Mouse (Mus musculus): ENCODE data around the gene Rbbp4. TPM values are rescaled to one million over a fixed set of nuclear protein-coding genes. Genes with fewer than 3 reads are reported as not detected.

Rbbp4 gene
- polyA plus RNA-seq, 1 experiment from 2014 or later = 167 TPM

GRCm38 (mm10) chr4:129342705-129343104 is 7.5 kb upstream of the Rbbp4 start:
- DNase-seq (no peak), ATAC-seq (no peak)
- TF ChIP-seq CTCF (IDR thresholded peaks at IDR 0.05; ENCODE audit: low read depth) = no peak
- TF ChIP-seq EP300 (IDR thresholded peaks at IDR 0.05; ENCODE audit: low read depth) = no peak
- H3K4me3 ChIP-seq (ENCODE audit: low read depth, low read length) = no peak overlapping the region
- H3K9ac ChIP-seq (replicated peaks) = no peak overlapping the region
- H3K36me3 ChIP-seq (replicated peaks; ENCODE audit: insufficient read depth, low read length) = peaks cover 27% of the 10 kb centered on the region
- no peaks in the 10 kb centered on the region for H3K27me3 ChIP-seq (ENCODE audit: insufficient read depth, low read length)
- H3K27ac ChIP-seq (ENCODE audit: low read depth) = no peak overlapping the region
- H3K4me2 ChIP-seq (ENCODE audit: low read depth, low read length) = no peak overlapping the region
- H3K9me3 ChIP-seq (ENCODE audit: low read length) = no peaks in the 10 kb centered on the region
- WGBS (ENCODE audit: insufficient replicate concordance) = 92% methylated on average over 2 of the region's 2 CpGs
- peaks cover 9% of the 10 kb centered on the region; the same call in 1 of the 2 replicates for H3K4me1 ChIP-seq (ENCODE audit: insufficient read depth)

GRCm38 (mm10) chr4:129341888-129342287 is 6.7 kb upstream of the Rbbp4 start:
- Histone ChIP-seq H3K27ac (ENCODE audit: low read depth) (no peak overlapping the region), H3K4me3 (ENCODE audit: low read depth, low read length) (no peak overlapping the region), H3K36me3 (replicated peaks; ENCODE audit: insufficient read depth, low read length) (peaks cover 27% of the 10 kb centered on the region), H3K4me2 (ENCODE audit: low read depth, low read length) (no peak overlapping the region), H3K27me3 (ENCODE audit: insufficient read depth, low read length) (no peaks in the 10 kb centered on the region), H3K4me1 (ENCODE audit: insufficient read depth) (peaks cover 13% of the 10 kb centered on the region; the same call in 1 of the 2 replicates), H3K9ac (replicated peaks) (no peak overlapping the region), H3K9me3 (ENCODE audit: low read length) (no peaks in the 10 kb centered on the region)
- DNase-seq (no peak), ATAC-seq (no peak)
- WGBS (ENCODE audit: insufficient replicate concordance) = 85% methylated on average over 1 of the region's 1 CpGs
- TF ChIP-seq EP300 (IDR thresholded peaks at IDR 0.05; ENCODE audit: low read depth) = no peak
- TF ChIP-seq CTCF (IDR thresholded peaks at IDR 0.05; ENCODE audit: low read depth) = peak; percentile 40

- 63% methylated on average over 3 of the region's 3 CpGs for WGBS (ENCODE audit: insufficient replicate concordance)
- H3K4me3 ChIP-seq (ENCODE audit: low read depth, low read length) = no peak overlapping the region
- no peak overlapping the region for H3K9ac ChIP-seq (replicated peaks)
- peak; percentile 14; the same call in 1 of the 2 replicates for ATAC-seq
- H3K4me2 ChIP-seq (ENCODE audit: low read depth, low read length) = 0 out of 2 replicates have a peak overlapping the region, but pooled peaks have one; percentile 1
- peak overlapping the region; percentile 58 for H3K27ac ChIP-seq (ENCODE audit: low read depth)
- H3K9me3 ChIP-seq (ENCODE audit: low read length) = no peaks in the 10 kb centered on the region
- peaks cover 21% of the 10 kb centered on the region for H3K4me1 ChIP-seq (ENCODE audit: insufficient read depth)
- no peak for TF ChIP-seq CTCF (IDR thresholded peaks at IDR 0.05; ENCODE audit: low read depth)
- peak; percentile 90 for TF ChIP-seq EP300 (IDR thresholded peaks at IDR 0.05; ENCODE audit: low read depth)
- no peaks in the 10 kb centered on the region for H3K27me3 ChIP-seq (ENCODE audit: insufficient read depth, low read length)
- DNase-seq = no peak
- H3K36me3 ChIP-seq (replicated peaks; ENCODE audit: insufficient read depth, low read length) = peaks cover 20% of the 10 kb centered on the region
Observed at GRCm38 (mm10) chr4:129339743-129340142, 4.6 kb upstream of the Rbbp4 start.

- Histone ChIP-seq H3K4me2 (ENCODE audit: low read depth, low read length) (peak overlapping the region; percentile 76), H3K27ac (ENCODE audit: low read depth) (peak overlapping the region; percentile 97), H3K4me1 (ENCODE audit: insufficient read depth) (peaks cover 47% of the 10 kb centered on the region), H3K9me3 (ENCODE audit: low read length) (no peaks in the 10 kb centered on the region), H3K9ac (replicated peaks) (peak overlapping the region; percentile 70), H3K36me3 (replicated peaks; ENCODE audit: insufficient read depth, low read length) (peaks cover 21% of the 10 kb centered on the region), H3K27me3 (ENCODE audit: insufficient read depth, low read length) (no peaks in the 10 kb centered on the region), H3K4me3 (ENCODE audit: low read depth, low read length) (peak overlapping the region; percentile 90)
- ATAC-seq (no peak), DNase-seq (no peak)
- 44% methylated on average over 14 of the region's 14 CpGs for WGBS (ENCODE audit: insufficient replicate concordance)
- TF ChIP-seq EP300 (IDR thresholded peaks at IDR 0.05; ENCODE audit: low read depth) = no peak
- TF ChIP-seq CTCF (IDR thresholded peaks at IDR 0.05; ENCODE audit: low read depth) = no peak
Observed at GRCm38 (mm10) chr4:129336291-129336690, 1.1 kb upstream of the Rbbp4 start.

GRCm38 (mm10) chr4:129334677-129335215 is 424 bp downstream of the Rbbp4 start:
- peaks cover 49% of the 10 kb centered on the region for H3K4me1 ChIP-seq (ENCODE audit: insufficient read depth)
- peak; percentile 64 for ATAC-seq
- peaks cover 32% of the 10 kb centered on the region for H3K36me3 ChIP-seq (replicated peaks; ENCODE audit: insufficient read depth, low read length)
- no peak for DNase-seq
- H3K4me2 ChIP-seq (ENCODE audit: low read depth, low read length) = peak overlapping the region; percentile 76
- H3K4me3 ChIP-seq (ENCODE audit: low read depth, low read length) = peak overlapping the region; percentile 90
- TF ChIP-seq CTCF (IDR thresholded peaks at IDR 0.05; ENCODE audit: low read depth) (no peak), EP300 (IDR thresholded peaks at IDR 0.05; ENCODE audit: low read depth) (no peak)
- H3K9me3 ChIP-seq (ENCODE audit: low read length) = no peaks in the 10 kb centered on the region
- peak overlapping the region; percentile 82 for H3K9ac ChIP-seq (replicated peaks)
- H3K27me3 ChIP-seq (ENCODE audit: insufficient read depth, low read length) = no peaks in the 10 kb centered on the region
- H3K27ac ChIP-seq (ENCODE audit: low read depth) = peak overlapping the region; percentile 97
- under 1% methylated on average over 62 of the region's 62 CpGs for WGBS (ENCODE audit: insufficient replicate concordance)

GRCm38 (mm10) chr4:129332846-129333245 is 2.3 kb downstream of the Rbbp4 start:
- WGBS (ENCODE audit: insufficient replicate concordance) = 39% methylated on average over 1 of the region's 1 CpGs
- DNase-seq (no peak), ATAC-seq (no peak)
- peak overlapping the region; percentile 18; the same call in 1 of the 2 replicates for H3K9ac ChIP-seq (replicated peaks)
- no peaks in the 10 kb centered on the region for H3K9me3 ChIP-seq (ENCODE audit: low read length)
- TF ChIP-seq EP300 (IDR thresholded peaks at IDR 0.05; ENCODE audit: low read depth) (no peak), CTCF (IDR thresholded peaks at IDR 0.05; ENCODE audit: low read depth) (no peak)
- no peaks in the 10 kb centered on the region for H3K27me3 ChIP-seq (ENCODE audit: insufficient read depth, low read length)
- H3K4me2 ChIP-seq (ENCODE audit: low read depth, low read length) = peak overlapping the region; percentile 76
- H3K27ac ChIP-seq (ENCODE audit: low read depth) = peak overlapping the region; percentile 5; the same call in 1 of the 2 replicates
- peaks cover 45% of the 10 kb centered on the region for H3K4me1 ChIP-seq (ENCODE audit: insufficient read depth)
- no peak overlapping the region; the same call in 1 of the 2 replicates for H3K4me3 ChIP-seq (ENCODE audit: low read depth, low read length)
- peaks cover 50% of the 10 kb centered on the region for H3K36me3 ChIP-seq (replicated peaks; ENCODE audit: insufficient read depth, low read length)

All from liver, postnatal 0 days (tissue).